Mouse (Mus musculus): ENCODE data around the gene Tgfb3.

The Tgfb3 gene

GRCm38 (mm10) chr12:86078553-86079201 is at the start of gene Tgfb3:
Gene Tgfb3 (minus strand): TSS chr12:86079041.
- DNase-seq (ENCODE audit: low spot score) = no peak

- no peak for DNase-seq (ENCODE audit: low spot score)
These were observed 49.3 kb upstream of the Tgfb3 start for GRCm38 (mm10) chr12:86128122-86128521.

- no peak for DNase-seq (ENCODE audit: low spot score)
These were observed 45.2 kb upstream of the Tgfb3 start for GRCm38 (mm10) chr12:86124016-86124415.

- DNase-seq (ENCODE audit: low spot score) = no peak
These were observed 37.5 kb upstream of the Tgfb3 start for GRCm38 (mm10) chr12:86116295-86116835.

- no peak for DNase-seq (ENCODE audit: low spot score)
These were observed 31.8 kb upstream of the Tgfb3 start for GRCm38 (mm10) chr12:86110637-86111036.

- DNase-seq (ENCODE audit: low spot score) = no peak
These were observed 30.7 kb upstream of the Tgfb3 start for GRCm38 (mm10) chr12:86109531-86109930.

- DNase-seq (ENCODE audit: low spot score) = no peak
These were observed 28.8 kb upstream of the Tgfb3 start for GRCm38 (mm10) chr12:86107645-86108044.

- no peak for DNase-seq (ENCODE audit: low spot score)
These were observed 27.2 kb upstream of the Tgfb3 start for GRCm38 (mm10) chr12:86106086-86106485.

- DNase-seq (ENCODE audit: low spot score) = no peak
These were observed 26.7 kb upstream of the Tgfb3 start for GRCm38 (mm10) chr12:86105546-86105945.

- DNase-seq (ENCODE audit: low spot score) = no peak
These were observed 25.5 kb upstream of the Tgfb3 start for GRCm38 (mm10) chr12:86104297-86104696.

GRCm38 (mm10) chr12:86103852-86104251 is 25.0 kb upstream of the Tgfb3 start:
- DNase-seq (ENCODE audit: low spot score) = no peak

GRCm38 (mm10) chr12:86103391-86103790 is 24.6 kb upstream of the Tgfb3 start:
- DNase-seq (ENCODE audit: low spot score) = no peak

GRCm38 (mm10) chr12:86102686-86103085 is 23.8 kb upstream of the Tgfb3 start:
- no peak for DNase-seq (ENCODE audit: low spot score)

GRCm38 (mm10) chr12:86100711-86101110 is 21.9 kb upstream of the Tgfb3 start:
- no peak for DNase-seq (ENCODE audit: low spot score)

GRCm38 (mm10) chr12:86097781-86098180 is 18.9 kb upstream of the Tgfb3 start:
- no peak for DNase-seq (ENCODE audit: low spot score)

- no peak for DNase-seq (ENCODE audit: low spot score)
These were observed 17.0 kb upstream of the Tgfb3 start for GRCm38 (mm10) chr12:86095806-86096205.

GRCm38 (mm10) chr12:86094075-86094474 is 15.2 kb upstream of the Tgfb3 start:
- DNase-seq (ENCODE audit: low spot score) = no peak

GRCm38 (mm10) chr12:86091601-86092132 is 12.8 kb upstream of the Tgfb3 start:
- DNase-seq (ENCODE audit: low spot score) = no peak

GRCm38 (mm10) chr12:86090764-86091163 is 11.9 kb upstream of the Tgfb3 start:
- DNase-seq (ENCODE audit: low spot score) = no peak

- no peak for DNase-seq (ENCODE audit: low spot score)
These were observed 9.2 kb upstream of the Tgfb3 start for GRCm38 (mm10) chr12:86088042-86088441.

GRCm38 (mm10) chr12:86086550-86086949 is 7.7 kb upstream of the Tgfb3 start:
- DNase-seq (ENCODE audit: low spot score) = no peak

- DNase-seq (ENCODE audit: low spot score) = no peak
These were observed 7.0 kb upstream of the Tgfb3 start for GRCm38 (mm10) chr12:86085873-86086272.

GRCm38 (mm10) chr12:86082481-86083012 is 3.7 kb upstream of the Tgfb3 start, which contains the start of gene Ift43:
Gene Ift43 (plus strand): TSS chr12:86082541.
- DNase-seq (ENCODE audit: low spot score) = peak; percentile 78
